Mouse (Mus musculus): ENCODE measurements at regions not wholly inside any gene's neighbourhood (a gene's known extent, or its start where the extent isn't known, plus 50 kb on each side); places are given as distances from the start of the nearest gene placed in this dataset.

GRCm38 (mm10) chr15:56027197-56027818 lies 1450.1 kb downstream of the Slc22a22 start:
- no peak for ATAC-seq

GRCm38 (mm10) chr15:56024705-56025104 lies 1452.7 kb downstream of the Slc22a22 start:
- no peak for ATAC-seq

- no peak for ATAC-seq
These were observed 1453.5 kb downstream of the Slc22a22 start for GRCm38 (mm10) chr15:56023862-56024484.

- ATAC-seq = no peak
These were observed 1455.1 kb downstream of the Slc22a22 start for GRCm38 (mm10) chr15:56022315-56022714.

GRCm38 (mm10) chr15:56018141-56018540 lies 1459.3 kb downstream of the Slc22a22 start:
- ATAC-seq = no peak

GRCm38 (mm10) chr15:56017561-56017960 lies 1459.9 kb downstream of the Slc22a22 start:
- ATAC-seq = no peak

- no peak for ATAC-seq
These were observed 1461.4 kb downstream of the Slc22a22 start for GRCm38 (mm10) chr15:56016070-56016469.

GRCm38 (mm10) chr15:56014059-56014620 lies 1463.3 kb downstream of the Slc22a22 start:
- no peak for ATAC-seq

- no peak for ATAC-seq
These were observed 1468.7 kb downstream of the Slc22a22 start for GRCm38 (mm10) chr15:56008603-56009174.

GRCm38 (mm10) chr15:56007376-56007775 lies 1470.0 kb downstream of the Slc22a22 start:
- ATAC-seq = no peak

GRCm38 (mm10) chr15:56005361-56005760 lies 1472.1 kb downstream of the Slc22a22 start:
- ATAC-seq = no peak

GRCm38 (mm10) chr15:56003921-56004320 lies 1473.5 kb downstream of the Slc22a22 start:
- no peak for ATAC-seq

- ATAC-seq = no peak
These were observed 1477.8 kb downstream of the Slc22a22 start for GRCm38 (mm10) chr15:55999605-56000004.

- ATAC-seq = no peak
These were observed 1479.4 kb downstream of the Slc22a22 start for GRCm38 (mm10) chr15:55997977-55998376.

- ATAC-seq = no peak
These were observed 1482.7 kb downstream of the Slc22a22 start for GRCm38 (mm10) chr15:55994680-55995079.

- no peak for ATAC-seq
These were observed 1501.6 kb downstream of the Slc22a22 start for GRCm38 (mm10) chr15:55975843-55976242.

GRCm38 (mm10) chr15:55966780-55967179 lies 1510.6 kb downstream of the Slc22a22 start:
- ATAC-seq = no peak

- no peak for ATAC-seq
These were observed 1512.1 kb downstream of the Slc22a22 start for GRCm38 (mm10) chr15:55965296-55965695.

- no peak for ATAC-seq
These were observed 1515.3 kb downstream of the Slc22a22 start for GRCm38 (mm10) chr15:55962093-55962492.
